Mouse (Mus musculus) ES-E14 (cell line): ENCODE measurements around the gene B4galnt1.

Source experiments
- HCFC1 ChIP-seq: IDR thresholded peaks from 2 replicates; pipeline ENCODE4 v1.6.1; 2012; ENCODE audit warnings: low read length, inconsistent platforms, borderline replicate concordance; ENCODE audit not compliant: insufficient read depth
- MAFK ChIP-seq: IDR thresholded peaks from 2 replicates; pipeline ENCODE4 v1.6.1; 2014; ENCODE audit warnings: mild to moderate bottlenecking, low read depth, low read length, inconsistent platforms; ENCODE audit not compliant: insufficient read depth
- ZC3H11A ChIP-seq: IDR thresholded peaks from 2 replicates; pipeline ENCODE4 v1.6.1; 2012; ENCODE audit warnings: low read depth, mild to moderate bottlenecking, inconsistent platforms, low read length, borderline replicate concordance

- TF ChIP-seq MAFK (no peak), ZC3H11A (no peak), HCFC1 (no peak)
Observed at GRCm38 (mm10) chr10:127182624-127183023, 17.6 kb downstream of the B4galnt1 start.
